Mouse (Mus musculus) forelimb bud, embryonic 11.5 days (tissue): ENCODE measurements around the gene Nod2.

Source experiments
- DNase-seq: peaks from one replicate; pipeline ENCODE4 v3.0.0-alpha.2; 2012; ENCODE audit warnings: low read depth, low spot score

Gene Nod2

DNA sequence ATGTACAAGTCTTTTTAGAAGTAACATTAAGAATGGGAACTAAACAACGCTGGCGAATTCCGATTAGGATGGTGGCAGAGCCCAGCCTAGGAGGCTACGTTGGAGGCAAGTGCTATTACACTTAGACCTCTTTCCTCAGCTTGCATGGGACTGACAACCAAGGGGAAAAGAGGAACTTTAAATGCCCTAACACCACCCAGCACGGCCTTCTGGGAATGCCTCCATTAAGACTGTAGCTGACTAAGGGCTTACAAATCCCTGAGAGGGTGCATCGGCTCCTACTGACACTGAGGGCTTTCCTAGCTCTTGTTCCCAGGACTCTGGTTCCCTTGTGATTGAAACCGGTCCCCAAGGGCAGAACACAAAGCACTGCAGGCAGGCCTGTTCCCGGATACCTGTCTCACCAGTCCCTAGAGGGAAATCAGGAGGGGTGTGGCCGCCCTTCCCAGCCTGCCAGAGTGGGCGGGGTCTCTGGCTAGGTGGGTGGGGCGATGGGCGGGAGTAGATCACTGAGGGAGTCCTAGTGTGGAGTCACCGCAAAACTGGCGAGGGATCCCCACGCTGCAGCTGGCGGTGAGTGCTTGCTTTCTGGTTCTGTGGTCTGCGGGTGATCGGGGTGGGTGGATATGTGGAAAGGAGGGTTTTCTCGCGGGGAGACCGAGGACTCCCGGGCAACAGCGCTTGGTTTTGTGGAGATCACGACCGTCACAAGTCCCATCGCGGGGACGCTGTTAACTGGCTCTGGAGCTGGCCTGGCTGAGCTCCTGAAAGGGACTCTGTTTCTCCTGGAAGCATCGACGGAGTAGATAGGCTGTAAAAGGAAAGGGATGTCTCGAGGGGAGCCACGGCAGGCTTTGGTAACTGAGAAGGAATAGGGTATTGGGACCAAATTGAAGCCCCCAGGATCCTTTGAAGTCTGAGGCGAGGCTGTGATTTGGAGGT lies at the start of gene Nod2:
Gene Nod2 (plus strand): TSS at position 479 of the 942 bp plus-strand sequence.
- DNase-seq: peak; percentile 57

DNA sequence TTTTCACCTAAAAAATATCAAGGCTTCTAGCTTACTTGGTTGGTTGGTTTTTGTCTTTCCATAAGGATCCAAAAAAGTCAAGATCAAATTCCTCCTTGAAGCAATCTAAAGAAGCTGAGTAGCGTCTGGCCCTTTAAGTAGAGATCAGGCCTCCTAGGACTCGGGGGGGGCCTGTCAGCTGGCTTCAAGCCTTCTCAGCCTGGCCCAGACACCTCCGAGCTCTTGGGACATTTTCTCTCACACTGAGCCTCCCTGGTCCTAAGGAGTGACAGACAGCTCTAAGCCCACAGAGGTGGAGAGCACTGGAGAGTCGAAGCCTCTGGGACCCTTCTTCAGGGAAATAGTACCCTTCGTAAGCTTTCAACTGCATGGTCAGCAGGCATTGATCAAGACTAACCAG lies 48.5 kb upstream of the Nod2 start:
- no peak for DNase-seq

GRCm38 (mm10) chr8:88599491-88599890 lies 47.6 kb upstream of the Nod2 start:
- DNase-seq: no peak

DNA sequence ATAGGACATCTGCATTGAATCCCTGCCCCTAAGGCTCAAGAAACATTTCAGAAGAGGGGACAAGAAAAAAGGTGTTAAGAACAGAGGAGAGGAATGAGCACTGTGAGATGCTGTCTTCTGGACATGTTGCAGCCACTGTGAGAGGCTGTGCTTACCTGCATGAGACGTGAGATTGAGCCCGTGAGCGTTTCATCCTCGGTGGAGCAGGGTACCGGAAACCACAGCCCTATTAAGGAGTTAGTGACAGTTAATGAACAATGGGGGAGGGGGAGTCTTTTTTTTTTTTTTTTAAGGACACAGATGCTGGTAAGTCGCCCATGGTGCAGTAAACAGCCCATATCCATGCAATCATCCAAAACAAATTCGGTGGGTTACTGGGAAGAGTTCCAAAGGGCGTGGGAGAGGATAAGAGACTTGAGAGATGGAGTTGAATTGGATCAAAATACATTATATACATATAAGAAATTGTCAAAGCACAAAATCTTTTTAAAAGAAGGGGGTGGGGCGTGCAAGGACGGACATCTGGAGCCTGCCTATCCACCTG lies 43.6 kb upstream of the Nod2 start:
- DNase-seq: peak; percentile 54

- DNase-seq: peak; percentile 88
These were observed 42.8 kb upstream of the Nod2 start for GRCm38 (mm10) chr8:88604065-88605038.

DNA sequence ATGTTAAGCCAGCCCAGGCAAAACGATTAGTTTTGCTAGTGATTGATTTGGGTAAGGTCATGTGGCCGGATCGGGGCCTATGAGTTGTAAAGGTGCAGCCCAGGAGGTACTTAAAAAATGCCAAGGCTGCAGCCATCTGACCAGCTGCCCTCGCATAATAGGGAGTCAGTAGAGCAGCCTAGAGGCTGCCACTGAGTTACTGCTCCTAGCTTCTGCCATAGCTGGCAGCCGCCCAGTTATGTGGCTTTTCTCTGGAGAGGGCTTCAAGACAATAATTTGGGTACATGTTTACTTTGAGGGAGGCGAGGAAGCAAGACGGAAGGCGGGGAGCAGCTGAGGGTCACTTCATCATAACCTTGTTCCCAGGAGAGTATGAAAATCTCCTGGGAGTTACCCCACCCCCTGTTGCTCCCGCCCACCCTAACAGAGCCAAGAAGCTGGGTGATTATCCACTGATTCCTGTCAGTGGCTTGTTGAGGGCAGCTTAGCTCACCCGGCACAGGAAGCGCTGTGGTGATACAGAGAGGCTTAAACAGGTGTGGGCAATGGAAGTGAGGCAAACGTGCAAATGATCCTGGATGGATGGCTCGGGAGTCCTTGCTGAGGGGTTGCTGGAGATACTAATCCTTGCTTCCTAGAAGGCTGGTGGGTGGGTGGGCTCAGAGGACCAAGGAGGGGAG lies 41.6 kb upstream of the Nod2 start:
- no peak for DNase-seq

DNA sequence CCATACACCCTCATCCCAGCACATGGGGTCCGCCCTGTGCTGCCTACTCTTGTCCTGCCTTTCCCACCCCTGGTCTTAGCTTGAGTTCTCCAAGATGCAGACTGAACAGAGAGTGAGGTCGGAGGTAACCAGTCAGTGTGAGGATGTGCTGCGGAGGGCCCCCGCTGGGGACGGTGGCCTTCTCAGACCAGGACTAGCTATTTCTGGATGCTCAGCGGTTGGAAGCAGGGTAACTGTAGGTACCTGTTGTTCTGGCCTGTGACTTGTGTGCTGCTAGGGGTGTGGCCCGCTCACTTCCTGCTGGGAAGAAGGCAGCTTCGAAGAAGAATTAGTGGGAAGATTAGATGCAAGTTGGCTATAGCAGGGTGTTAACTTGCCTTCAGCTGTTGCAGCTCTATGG lies 38.1 kb upstream of the Nod2 start:
- no peak for DNase-seq

DNA sequence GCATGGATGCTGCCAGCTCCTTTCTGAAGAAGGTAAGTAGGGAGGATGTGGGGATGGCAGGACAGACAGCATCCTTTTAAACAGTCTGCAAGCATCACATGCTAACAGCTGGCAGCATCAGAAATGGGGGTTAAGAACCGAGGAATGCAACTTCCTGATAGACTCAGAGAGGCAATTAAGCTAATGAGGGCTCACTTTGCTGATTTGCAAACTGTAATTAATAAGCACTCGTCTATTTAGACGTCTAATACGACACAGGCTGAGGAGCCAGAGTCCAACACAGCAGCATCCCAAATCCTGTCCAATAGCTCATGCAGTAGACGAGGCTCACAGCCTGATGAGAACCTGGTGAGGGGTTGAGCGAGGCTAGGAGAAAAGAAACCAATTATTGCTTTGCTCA lies 36.8 kb upstream of the Nod2 start:
- DNase-seq: no peak

DNA sequence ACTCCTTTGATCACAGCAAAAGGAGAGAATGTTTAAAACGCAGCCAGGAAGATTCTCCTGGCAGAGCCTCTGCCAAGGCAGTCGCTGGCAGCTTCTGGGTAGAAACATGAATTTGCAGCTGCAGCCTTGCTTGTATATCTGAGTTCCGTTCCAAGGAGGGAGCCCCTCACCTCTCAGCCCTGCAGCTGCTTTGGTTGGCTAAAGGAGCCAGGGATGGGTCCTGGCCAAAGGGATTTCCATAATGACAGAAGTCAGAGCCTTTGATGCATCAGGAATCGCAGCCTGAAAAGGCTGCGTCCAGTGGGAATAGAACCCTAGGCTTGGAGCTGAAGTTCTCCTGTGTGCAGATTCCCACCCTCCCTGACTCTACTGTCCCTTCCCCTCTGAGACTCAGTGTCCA lies 32.1 kb upstream of the Nod2 start:
- DNase-seq: no peak

DNA sequence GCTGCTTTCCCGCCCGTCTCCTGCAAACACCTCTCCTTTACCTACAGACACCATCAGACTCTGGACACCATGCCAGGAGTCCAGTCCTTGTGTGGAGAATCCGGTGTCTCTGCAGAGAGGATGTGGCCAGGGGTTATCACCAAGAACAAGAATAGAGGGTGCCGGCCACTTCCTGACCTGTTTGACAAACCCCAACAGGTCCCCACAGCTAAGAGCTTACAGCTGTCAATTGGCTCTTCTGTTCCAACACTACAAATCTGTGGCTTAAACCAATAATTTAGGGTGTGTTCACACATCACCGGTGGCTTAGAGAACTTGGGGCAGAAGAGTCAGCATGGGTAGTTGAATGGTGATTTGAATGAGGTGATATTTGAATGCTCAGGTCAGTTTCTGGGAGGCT lies 28.5 kb upstream of the Nod2 start:
- DNase-seq: no peak

- no peak for DNase-seq
These were observed 27.6 kb upstream of the Nod2 start for GRCm38 (mm10) chr8:88619513-88619912.

DNA sequence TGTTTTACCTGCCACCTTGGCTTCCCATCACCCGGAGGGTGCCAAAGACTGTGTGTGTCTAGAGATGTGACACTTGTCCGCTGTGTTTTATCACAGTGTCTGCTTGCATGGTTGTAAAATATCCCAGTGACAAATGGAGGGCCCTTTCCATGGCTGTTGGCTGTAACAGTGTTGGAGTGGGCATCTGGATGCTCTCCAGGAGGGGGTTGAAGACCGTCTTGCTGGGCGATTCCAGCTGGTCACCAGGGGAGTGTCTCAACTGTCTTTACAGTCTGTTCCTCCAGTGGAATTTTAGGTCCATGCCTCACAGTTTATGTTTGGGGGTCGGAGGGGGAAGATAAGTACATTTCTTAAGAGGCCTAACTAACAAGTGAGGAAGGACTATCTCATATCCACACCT lies 26.2 kb upstream of the Nod2 start:
- no peak for DNase-seq

GRCm38 (mm10) chr8:88621408-88621807 lies 25.7 kb upstream of the Nod2 start:
- peak; percentile 67 for DNase-seq

- no peak for DNase-seq
These were observed 23.8 kb upstream of the Nod2 start for GRCm38 (mm10) chr8:88623351-88623750.

DNA sequence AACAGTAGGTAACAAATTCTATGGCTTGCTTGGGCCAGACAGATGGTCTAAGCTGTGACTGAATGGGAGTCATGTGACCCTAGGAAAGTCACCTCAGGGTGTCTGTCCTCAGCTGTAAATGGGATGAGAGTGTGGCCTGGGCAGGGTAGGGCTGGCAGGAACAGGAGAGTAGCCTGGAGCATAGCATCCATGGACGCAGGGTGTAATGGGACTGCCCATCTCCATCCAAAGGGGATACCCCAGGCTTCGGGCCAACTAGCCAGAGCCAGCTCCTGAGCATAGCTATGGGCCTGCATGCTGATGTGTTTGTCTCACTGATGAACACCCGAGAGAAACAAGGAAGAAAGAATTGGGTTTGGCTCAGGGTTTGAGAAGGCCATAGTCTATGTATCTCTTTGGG lies 22.8 kb upstream of the Nod2 start:
- DNase-seq: no peak

- DNase-seq: no peak
These were observed 20.7 kb upstream of the Nod2 start for GRCm38 (mm10) chr8:88626433-88626832.

DNA sequence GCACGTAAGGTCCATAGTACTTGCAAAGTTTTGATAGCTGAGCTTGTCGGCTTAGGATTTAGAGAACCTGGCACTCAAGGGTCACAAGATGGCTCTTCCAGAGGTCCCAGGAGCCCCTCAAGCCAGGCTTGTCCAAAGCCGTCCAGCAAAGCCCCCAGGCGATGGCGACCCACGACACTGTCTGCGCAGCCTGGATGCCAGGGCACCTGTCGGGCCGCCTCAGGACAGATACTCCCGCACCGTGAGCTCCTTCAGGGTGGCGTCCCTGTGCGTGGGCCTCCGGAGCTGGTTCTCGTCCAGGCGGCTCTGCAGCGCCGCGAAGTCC lies 20.2 kb upstream of the Nod2 start:
- DNase-seq: no peak

DNA sequence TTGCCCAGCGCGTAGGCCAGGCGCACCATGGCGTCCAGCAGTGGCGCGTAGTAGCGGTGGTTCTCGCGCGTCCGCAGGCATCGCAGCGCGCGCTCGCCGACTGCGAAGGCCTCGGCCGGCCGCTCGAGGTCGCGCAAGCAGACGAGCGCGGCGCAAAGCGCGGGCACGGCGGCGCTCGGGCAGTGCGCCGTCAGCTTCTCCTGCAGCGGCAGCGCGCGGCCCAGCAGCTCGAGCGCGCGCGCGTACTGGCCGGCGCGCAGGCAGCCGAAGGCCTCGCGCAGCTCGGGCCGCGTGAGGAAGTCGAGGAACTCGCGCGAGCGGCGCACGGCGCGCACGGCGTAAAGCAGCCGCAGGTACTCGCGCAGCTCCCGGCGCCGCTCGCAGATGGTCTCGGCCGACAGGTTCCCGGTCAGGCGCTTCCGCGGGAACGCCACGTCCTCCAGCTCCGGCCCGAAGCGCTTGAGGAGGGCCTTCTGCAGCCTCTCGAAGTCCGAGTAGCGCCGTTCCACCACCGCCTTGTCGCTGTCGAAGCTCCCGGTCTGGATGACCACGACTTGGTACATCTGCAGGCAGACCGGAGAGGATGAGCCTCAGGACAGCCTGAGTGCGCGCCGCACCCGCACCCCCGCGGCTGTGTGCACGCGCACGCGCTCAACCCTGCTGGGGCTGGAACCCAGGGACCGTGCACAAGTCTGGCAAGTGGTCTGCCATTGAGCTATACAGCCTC lies 19.7 kb upstream of the Nod2 start:
- peak; percentile 88 for DNase-seq

DNA sequence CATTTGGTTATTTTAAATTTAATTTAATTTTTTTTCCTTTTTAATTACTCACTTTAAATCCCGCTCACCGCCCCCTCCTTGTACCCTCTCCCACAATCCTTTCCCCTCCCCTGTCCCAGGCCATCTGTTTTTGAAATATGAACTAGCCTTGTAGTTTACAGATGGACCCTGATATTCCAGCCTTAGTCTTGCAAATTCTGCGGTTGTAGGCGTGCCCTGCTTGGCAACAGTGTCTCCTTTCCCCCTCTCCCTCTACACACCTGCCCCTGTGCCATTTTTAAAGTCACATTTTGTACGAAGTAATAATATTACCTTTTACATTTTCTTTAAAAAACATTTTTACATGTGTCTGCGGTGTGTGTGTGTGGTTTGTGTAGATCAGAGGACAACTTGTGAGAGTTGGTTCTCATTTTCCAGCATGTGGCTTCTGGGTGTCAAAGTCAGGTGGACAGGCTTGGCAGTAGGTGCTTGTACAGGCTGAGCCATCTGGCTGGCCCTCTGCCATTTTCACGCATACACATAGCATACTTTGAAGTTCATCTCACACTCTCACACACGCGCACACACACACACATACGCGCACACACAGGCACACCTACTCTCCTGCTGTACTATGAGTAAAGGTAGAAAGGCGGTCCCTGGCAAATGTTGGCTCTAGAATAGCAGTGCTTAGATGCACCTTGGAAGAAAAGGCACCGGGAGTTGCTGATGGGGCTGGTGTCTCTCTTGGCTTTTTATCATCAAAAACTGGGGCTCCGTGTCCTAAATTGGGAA lies 18.9 kb upstream of the Nod2 start:
- no peak for DNase-seq

DNA sequence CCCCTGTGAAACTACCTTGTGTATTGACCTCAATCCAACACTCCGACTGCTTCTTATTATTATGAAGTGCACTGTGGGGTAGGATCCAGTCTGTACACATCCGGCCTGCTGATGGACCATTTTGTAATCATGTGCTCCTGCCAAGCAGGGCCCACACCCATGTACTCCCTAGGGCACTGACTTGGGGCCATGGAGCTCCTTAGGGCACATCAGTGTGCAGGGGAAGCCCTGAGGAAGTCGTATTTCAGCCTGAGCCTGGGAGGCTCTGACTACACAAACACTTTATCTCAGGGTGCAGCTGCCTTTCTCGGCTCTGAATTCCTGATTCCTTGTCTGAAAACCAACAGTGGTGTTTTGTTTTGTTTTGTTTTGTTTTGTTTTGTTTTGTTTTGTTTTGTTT lies 16.9 kb upstream of the Nod2 start:
- no peak for DNase-seq
